Mouse (Mus musculus): ENCODE measurements around the gene Zfp605. TPM values are rescaled to one million over a fixed set of nuclear protein-coding genes. Genes with fewer than 3 reads are reported as not detected.

Gene Zfp605
- polyA plus RNA-seq, 1 experiment from 2014 or later = 3.0 TPM

DNA sequence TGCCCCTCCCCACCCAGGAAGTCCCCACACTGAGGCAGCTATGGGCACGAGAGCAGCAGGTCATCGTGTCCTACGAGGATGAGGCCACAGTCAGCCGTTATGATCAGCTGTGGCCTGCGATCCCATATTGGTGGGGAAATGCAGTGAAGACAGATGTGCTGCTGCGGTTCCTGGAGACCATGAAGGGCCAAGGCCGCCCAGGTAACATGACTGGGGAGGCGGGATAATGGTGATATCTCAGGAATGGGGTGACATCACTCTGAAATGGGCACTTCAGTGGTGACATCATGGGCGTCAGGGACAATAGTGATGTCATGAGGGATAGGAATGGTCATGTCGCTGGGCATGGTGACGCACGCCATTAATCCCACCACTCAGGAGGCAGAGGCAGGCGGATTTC lies 7.5 kb upstream of the Zfp605 start:
- WGBS = 87% methylated on average over 13 of the region's 13 CpGs
- no peak for TF ChIP-seq CTCF (IDR thresholded peaks at IDR 0.05)
- Histone ChIP-seq H3K4me3 (ENCODE audit: low read depth, low read length) (no peak overlapping the region), H3K27me3 (replicated peaks; ENCODE audit: insufficient read depth, low read length) (no peaks in the 10 kb centered on the region), H3K4me1 (ENCODE audit: insufficient read depth, low read depth, low read length) (peaks cover 14% of the 10 kb centered on the region), H3K9me3 (ENCODE audit: low read length) (no peaks in the 10 kb centered on the region), H3K9ac (replicated peaks; ENCODE audit: low read depth) (no peak overlapping the region), H3K36me3 (ENCODE audit: insufficient read depth, low read length) (peaks cover 20% of the 10 kb centered on the region), H3K4me2 (replicated peaks; ENCODE audit: low read depth, low read length) (no peak overlapping the region), H3K27ac (ENCODE audit: low read length) (no peak overlapping the region)
- DNase-seq (ENCODE audit: low spot score) = no peak
- ATAC-seq = no peak

DNA sequence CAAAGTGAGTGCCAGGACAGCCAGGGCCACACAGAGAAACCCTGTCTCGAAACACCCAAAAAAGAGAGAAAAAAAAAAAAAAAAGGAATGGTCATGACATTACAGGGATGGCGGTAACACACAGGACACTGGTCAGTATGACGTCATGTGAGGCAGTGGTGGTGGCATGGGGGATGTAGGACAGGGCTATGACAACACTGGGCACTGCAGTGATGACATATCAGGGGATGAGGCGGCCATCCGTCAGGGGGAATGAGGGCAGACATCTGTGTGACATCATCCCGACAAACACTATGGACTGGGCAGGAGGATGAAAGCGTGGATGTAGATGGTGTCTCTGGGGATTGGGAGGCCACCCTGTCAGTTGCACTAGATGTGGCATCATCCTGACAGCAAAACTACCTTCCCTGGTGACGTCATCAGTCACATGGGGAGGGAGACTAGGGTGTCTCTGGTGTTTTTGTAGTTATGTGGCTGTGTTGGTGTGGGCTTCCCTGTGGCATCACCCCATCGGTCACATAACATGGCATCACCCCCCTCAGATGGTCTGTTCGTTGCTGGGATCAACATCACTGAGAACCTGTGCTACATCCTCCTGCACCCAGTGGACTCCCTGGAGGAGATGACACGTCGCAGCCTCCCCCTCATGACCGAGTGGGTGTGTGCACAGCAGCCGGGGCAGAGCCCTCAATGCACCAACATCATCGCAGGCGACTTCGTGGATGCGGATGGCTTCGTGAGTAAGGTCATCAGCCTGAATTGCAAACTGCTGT lies 6.9 kb upstream of the Zfp605 start:
- no peaks in the 10 kb centered on the region for H3K27me3 ChIP-seq (replicated peaks; ENCODE audit: insufficient read depth, low read length)
- DNase-seq (ENCODE audit: low spot score) (no peak), ATAC-seq (no peak)
- H3K36me3 ChIP-seq (ENCODE audit: insufficient read depth, low read length) = peaks cover 20% of the 10 kb centered on the region
- 92% methylated on average over 19 of the region's 19 CpGs for WGBS
- H3K27ac ChIP-seq (ENCODE audit: low read length) = no peak overlapping the region
- H3K4me3 ChIP-seq (ENCODE audit: low read depth, low read length) = no peak overlapping the region
- H3K4me1 ChIP-seq (ENCODE audit: insufficient read depth, low read depth, low read length) = peaks cover 14% of the 10 kb centered on the region
- no peaks in the 10 kb centered on the region for H3K9me3 ChIP-seq (ENCODE audit: low read length)
- H3K4me2 ChIP-seq (replicated peaks; ENCODE audit: low read depth, low read length) = no peak overlapping the region
- TF ChIP-seq EP300 (IDR thresholded peaks at IDR 0.05) (no peak), CTCF (IDR thresholded peaks at IDR 0.05) (no peak)
- no peak overlapping the region for H3K9ac ChIP-seq (replicated peaks; ENCODE audit: low read depth)

DNA sequence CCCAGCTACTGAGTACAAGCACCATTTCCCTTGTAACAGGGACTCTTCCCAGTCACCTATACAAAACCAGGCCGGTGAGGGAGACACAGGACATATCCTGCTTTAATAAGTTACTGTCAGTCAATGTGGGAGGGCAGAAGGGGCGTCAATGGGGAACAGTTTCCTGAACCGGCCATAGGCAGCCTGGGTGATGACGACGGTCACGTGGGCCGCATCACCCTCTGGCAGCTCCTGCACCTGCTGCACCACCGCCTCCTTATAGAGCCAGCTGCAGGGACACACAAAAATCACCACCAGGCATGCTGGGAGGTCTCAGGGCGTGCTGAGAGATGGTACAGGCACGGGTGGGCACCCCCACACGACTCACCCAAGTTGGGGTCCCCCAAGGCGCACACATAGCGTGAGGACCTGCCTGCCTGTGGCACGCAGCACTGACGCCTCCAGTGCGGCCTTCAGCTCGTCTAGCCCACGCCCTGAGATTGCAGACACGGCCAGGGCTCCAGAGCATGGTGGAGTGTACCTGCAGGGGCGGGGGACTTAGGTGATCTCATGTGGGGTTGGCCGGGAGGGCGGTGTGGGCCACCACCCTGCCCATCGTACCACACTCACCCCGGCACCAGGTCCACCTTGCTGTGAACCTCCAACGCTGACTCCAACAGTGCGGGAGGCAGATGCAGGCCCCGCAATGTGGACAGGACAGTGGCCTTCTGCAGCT lies 5.8 kb upstream of the Zfp605 start:
- H3K9me3 ChIP-seq (ENCODE audit: low read length) = no peaks in the 10 kb centered on the region
- TF ChIP-seq EP300 (IDR thresholded peaks at IDR 0.05) = no peak
- no peak for TF ChIP-seq CTCF (IDR thresholded peaks at IDR 0.05)
- no peak overlapping the region for H3K4me3 ChIP-seq (ENCODE audit: low read depth, low read length)
- WGBS = 96% methylated on average over 27 of the region's 27 CpGs
- H3K36me3 ChIP-seq (ENCODE audit: insufficient read depth, low read length) = peaks cover 20% of the 10 kb centered on the region
- no peak overlapping the region for H3K9ac ChIP-seq (replicated peaks; ENCODE audit: low read depth)
- no peak for ATAC-seq
- DNase-seq (ENCODE audit: low spot score) = no peak
- peaks cover 14% of the 10 kb centered on the region for H3K4me1 ChIP-seq (ENCODE audit: insufficient read depth, low read depth, low read length)
- no peak overlapping the region for H3K4me2 ChIP-seq (replicated peaks; ENCODE audit: low read depth, low read length)
- no peak overlapping the region for H3K27ac ChIP-seq (ENCODE audit: low read length)
- no peaks in the 10 kb centered on the region for H3K27me3 ChIP-seq (replicated peaks; ENCODE audit: insufficient read depth, low read length)

DNA sequence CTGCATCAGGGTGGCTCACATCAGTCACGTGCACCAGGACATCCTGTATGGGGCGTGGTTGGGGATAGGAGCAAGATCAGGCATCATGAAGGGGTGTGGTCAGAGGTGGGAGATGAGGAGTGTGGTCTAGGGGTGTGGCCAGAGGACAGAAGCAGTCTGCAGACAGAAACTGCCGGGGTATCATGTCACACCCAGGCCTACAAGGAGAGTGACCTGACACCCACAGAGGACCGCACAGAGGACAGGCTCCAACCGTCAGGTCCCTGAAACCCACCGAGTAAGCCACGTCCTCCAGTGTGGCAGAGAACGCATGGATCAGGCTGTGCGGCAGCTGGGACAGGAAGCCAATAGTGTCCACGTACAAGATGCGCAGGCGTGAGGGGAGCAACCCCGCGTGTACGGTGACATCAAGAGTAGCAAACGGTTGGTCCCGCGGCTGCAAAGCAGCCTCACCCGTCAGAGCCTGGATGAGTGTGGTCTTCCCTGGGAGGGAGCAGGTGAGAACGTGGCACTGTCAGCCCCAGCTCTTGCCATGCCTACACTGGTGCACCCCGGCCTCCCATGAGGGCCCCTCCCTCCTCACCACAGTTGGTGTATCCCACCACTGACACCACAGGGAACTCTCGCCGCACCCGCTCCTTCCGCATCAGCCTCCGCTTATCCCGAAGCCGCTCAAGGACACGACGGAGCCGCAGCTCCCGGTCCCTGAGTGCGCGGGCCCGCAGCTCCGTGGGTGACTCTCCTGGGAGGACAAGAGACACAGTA lies 5.1 kb upstream of the Zfp605 start:
- WGBS = 94% methylated on average over 36 of the region's 36 CpGs
- TF ChIP-seq CTCF (IDR thresholded peaks at IDR 0.05) (no peak), EP300 (IDR thresholded peaks at IDR 0.05) (no peak)
- Histone ChIP-seq H3K27ac (ENCODE audit: low read length) (no peak overlapping the region), H3K36me3 (ENCODE audit: insufficient read depth, low read length) (peaks cover 20% of the 10 kb centered on the region), H3K4me3 (ENCODE audit: low read depth, low read length) (no peak overlapping the region), H3K4me2 (replicated peaks; ENCODE audit: low read depth, low read length) (no peak overlapping the region), H3K27me3 (replicated peaks; ENCODE audit: insufficient read depth, low read length) (no peaks in the 10 kb centered on the region), H3K9ac (replicated peaks; ENCODE audit: low read depth) (no peak overlapping the region), H3K9me3 (ENCODE audit: low read length) (no peaks in the 10 kb centered on the region), H3K4me1 (ENCODE audit: insufficient read depth, low read depth, low read length) (peaks cover 14% of the 10 kb centered on the region)
- no peak for ATAC-seq
- DNase-seq (ENCODE audit: low spot score) = no peak

DNA sequence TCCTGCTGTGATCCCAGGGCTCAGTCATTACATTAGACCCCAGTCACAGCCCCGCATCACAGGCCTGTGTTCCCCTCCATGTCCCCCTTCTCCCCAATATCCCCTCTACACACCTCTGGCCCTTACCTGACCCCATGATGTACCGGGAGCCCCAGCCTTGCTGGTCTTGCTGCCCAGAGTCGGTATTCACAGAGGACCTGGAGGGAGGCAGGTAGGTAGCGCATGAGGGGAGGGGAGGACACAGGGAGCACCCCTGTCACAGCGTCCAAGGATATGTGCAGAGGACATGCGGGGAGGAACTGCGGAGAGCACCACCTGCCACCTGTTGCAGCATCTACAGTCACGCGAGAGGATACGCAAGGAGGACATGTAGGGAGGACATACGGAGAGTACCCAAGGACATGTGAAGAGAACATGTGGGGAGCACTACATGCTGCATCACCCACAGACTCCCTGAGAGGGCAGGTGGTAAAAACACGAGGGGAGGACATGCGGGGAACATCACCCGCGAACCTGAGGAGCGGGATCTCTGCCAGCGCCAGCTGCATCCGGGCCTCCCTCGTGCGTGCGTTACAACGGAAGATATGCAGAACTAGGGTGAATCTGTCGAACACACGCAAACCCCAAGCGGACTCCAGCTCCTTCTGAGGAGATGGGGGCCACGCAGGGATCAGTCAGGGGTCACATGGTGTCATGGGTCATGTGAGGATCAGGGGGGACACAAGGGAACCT lies 3.6 kb upstream of the Zfp605 start:
- Histone ChIP-seq H3K9ac (replicated peaks; ENCODE audit: low read depth) (peak overlapping the region; percentile 74; the same call in 1 of the 2 replicates), H3K27me3 (replicated peaks; ENCODE audit: insufficient read depth, low read length) (no peaks in the 10 kb centered on the region), H3K36me3 (ENCODE audit: insufficient read depth, low read length) (peaks cover 20% of the 10 kb centered on the region), H3K4me1 (ENCODE audit: insufficient read depth, low read depth, low read length) (peaks cover 15% of the 10 kb centered on the region), H3K4me2 (replicated peaks; ENCODE audit: low read depth, low read length) (peak overlapping the region; percentile 61), H3K27ac (ENCODE audit: low read length) (no peak overlapping the region), H3K9me3 (ENCODE audit: low read length) (no peaks in the 10 kb centered on the region), H3K4me3 (ENCODE audit: low read depth, low read length) (peak overlapping the region; percentile 78)
- ATAC-seq = no peak
- no peak for TF ChIP-seq CTCF (IDR thresholded peaks at IDR 0.05)
- no peak for TF ChIP-seq EP300 (IDR thresholded peaks at IDR 0.05)
- WGBS = 93% methylated on average over 26 of the region's 26 CpGs
- DNase-seq (ENCODE audit: low spot score) = no peak

Measured in lung, postnatal 0 days (tissue).